Mouse (Mus musculus) hindbrain, embryonic 11.5 days (tissue): ENCODE measurements around the gene Fblim1. TPM values are rescaled to one million over a fixed set of nuclear protein-coding genes. Genes with fewer than 3 reads are reported as not detected.
"Not testable (repeated sequence)": the region's sequence is repeated elsewhere in the genome, so short reads cannot be mapped to it uniquely, and the experiment has no call there.

Experiments
- ATAC-seq: fragments of 200-750 bp; cut with Nextera tagmentation; 2 replicates; pipeline ENCODE4 v1.8.0; 2017; ENCODE audit warnings: mild to moderate bottlenecking, moderate TSS enrichment, moderate library complexity; ENCODE audit not compliant: low FRiP score
- DNase-seq: peaks from one replicate; pipeline ENCODE4 v3.0.0-alpha.2; 2015; ENCODE audit warnings: low spot score
- H3K27ac ChIP-seq: fragments of 300-500 bp; sonication (generic); 2 replicates; pipeline ENCODE4 v1.5.1; 2014; ENCODE audit warnings: mild to moderate bottlenecking, low read depth, low read length
- H3K27me3 ChIP-seq: fragments of 300-500 bp; sonication (generic); 2 replicates; pipeline ENCODE4 v1.6.1; 2014; ENCODE audit warnings: mild to moderate bottlenecking, low read length, moderate library complexity, mixed read lengths; ENCODE audit not compliant: control insufficient read depth, insufficient read depth
- H3K36me3 ChIP-seq: fragments of 300-500 bp; sonication (generic); 2 replicates; pipeline ENCODE4 v1.6.1; 2014; ENCODE audit warnings: mild to moderate bottlenecking, low read length, moderate library complexity, mixed read lengths; ENCODE audit not compliant: control insufficient read depth, insufficient read depth
- H3K4me1 ChIP-seq: fragments of 300-500 bp; sonication (generic); replicated peaks from 2 replicates; pipeline ENCODE4 v1.6.1; 2014; ENCODE audit warnings: low read length, mixed read lengths; ENCODE audit not compliant: control insufficient read depth, insufficient read depth
- H3K4me2 ChIP-seq: fragments of 300-500 bp; sonication (generic); replicated peaks from 2 replicates; pipeline ENCODE4 v1.6.1; 2014; ENCODE audit warnings: mild to moderate bottlenecking, low read depth, low read length
- H3K4me3 ChIP-seq: fragments of 300-500 bp; sonication (generic); 2 replicates; pipeline ENCODE4 v1.5.1; 2014; ENCODE audit warnings: low read depth, low read length
- H3K9ac ChIP-seq: fragments of 300-500 bp; sonication (generic); 2 replicates; pipeline ENCODE4 v1.6.1; 2014; ENCODE audit warnings: low read depth, low read length
- H3K9me3 ChIP-seq: fragments of 300-500 bp; sonication (generic); 2 replicates; pipeline ENCODE4 v1.6.1; 2016; ENCODE audit warnings: low read length; ENCODE audit not compliant: control insufficient read depth
- WGBS: fragments of 180-500 bp; shearing (Covaris S2); extraction: QIAGEN DNeasy Blood & Tissue Kit; methylation state at CpG from one replicate; pipeline ENCODE4 v1.1.7; 2014; 5-methylcytosine and 5-hydroxymethylcytosine counted together
- polyA plus RNA-seq: library from polyadenylated mRNA; unstranded; fragments of >200 nt; fragmentation: Nextera tagmentation; extraction: Ambion mirVana; gene quantifications from 2 replicates; pipeline ENCODE4 v1.2.1, GENCODE M21; 2014

The Fblim1 gene
- polyA plus RNA-seq, 1 experiment from 2014 or later: 31.1 TPM

- ATAC-seq: no peak
- 85% methylated on average over 4 of the region's 4 CpGs for WGBS
- no peak overlapping the region for H3K9ac ChIP-seq
These were observed 41.7 kb downstream of the Fblim1 start for GRCm38 (mm10) chr4:141564209-141564608.

GRCm38 (mm10) chr4:141562281-141562680, 43.6 kb downstream of the Fblim1 start:
- H3K27ac ChIP-seq: no peak overlapping the region
- DNase-seq (no peak), ATAC-seq (no peak)
- H3K9ac ChIP-seq: no peak overlapping the region
- no peaks in the 10 kb centered on the region for H3K27me3 ChIP-seq
- no peak overlapping the region for H3K4me2 ChIP-seq
- 86% methylated on average over 11 of the region's 11 CpGs for WGBS
- H3K9me3 ChIP-seq: no peaks in the 10 kb centered on the region
- peaks cover 3% of the 10 kb centered on the region; the same call in 1 of the 2 replicates for H3K4me1 ChIP-seq
- H3K4me3 ChIP-seq: no peak overlapping the region
- no peaks in the 10 kb centered on the region for H3K36me3 ChIP-seq

More at GRCm38 (mm10) chr4:141564209-141564608, 41.7 kb downstream of the Fblim1 start:
- Histone ChIP-seq H3K4me1 (no peaks in the 10 kb centered on the region), H3K4me3 (no peak overlapping the region), H3K4me2 (no peak overlapping the region), H3K9me3 (no peaks in the 10 kb centered on the region), H3K27ac (no peak overlapping the region), H3K36me3 (no peaks in the 10 kb centered on the region), H3K27me3 (no peaks in the 10 kb centered on the region)
- no peak for DNase-seq

GRCm38 (mm10) chr4:141561331-141561919, 44.5 kb downstream of the Fblim1 start:
- not testable (repeated sequence) for H3K4me1 ChIP-seq, ATAC-seq, H3K4me3 ChIP-seq, H3K27ac ChIP-seq, H3K4me2 ChIP-seq, H3K36me3 ChIP-seq, H3K9ac ChIP-seq, DNase-seq, H3K27me3 ChIP-seq, H3K9me3 ChIP-seq
- 79% methylated on average over 5 of the region's 5 CpGs for WGBS

GRCm38 (mm10) chr4:141559898-141560263, 46.0 kb downstream of the Fblim1 start:
- H3K4me1 ChIP-seq: peaks cover 3% of the 10 kb centered on the region; the same call in 1 of the 2 replicates
- 1% methylated on average over 9 of the region's 9 CpGs for WGBS
- H3K9me3 ChIP-seq: no peaks in the 10 kb centered on the region
- H3K27me3 ChIP-seq: no peaks in the 10 kb centered on the region
- DNase-seq (peak; percentile 87), ATAC-seq (peak; percentile 64)
- H3K4me3 ChIP-seq: peak overlapping the region; percentile 38
- H3K27ac ChIP-seq: peak overlapping the region; percentile 80
- H3K4me2 ChIP-seq: peak overlapping the region; percentile 88
- peak overlapping the region; percentile 50 for H3K9ac ChIP-seq
- no peaks in the 10 kb centered on the region for H3K36me3 ChIP-seq

GRCm38 (mm10) chr4:141559131-141559897, 46.6 kb downstream of the Fblim1 start:
- H3K36me3 ChIP-seq: no peaks in the 10 kb centered on the region
- H3K9me3 ChIP-seq: no peaks in the 10 kb centered on the region
- peak overlapping the region; percentile 38 for H3K4me3 ChIP-seq
- peak; percentile 72 for ATAC-seq
- peak overlapping the region; percentile 88 for H3K4me2 ChIP-seq
- H3K27ac ChIP-seq: peak overlapping the region; percentile 80
- H3K27me3 ChIP-seq: no peaks in the 10 kb centered on the region
- 1% methylated on average over 27 of the region's 30 CpGs for WGBS
- DNase-seq: peak; percentile 70
- H3K4me1 ChIP-seq: peaks cover 3% of the 10 kb centered on the region; the same call in 1 of the 2 replicates
- peak overlapping the region; percentile 50 for H3K9ac ChIP-seq

GRCm38 (mm10) chr4:141558658-141559057, 47.2 kb downstream of the Fblim1 start:
- Histone ChIP-seq H3K9ac (peak overlapping the region; percentile 25), H3K4me2 (peak overlapping the region; percentile 88), H3K4me1 (peaks cover 3% of the 10 kb centered on the region; the same call in 1 of the 2 replicates), H3K27me3 (no peaks in the 10 kb centered on the region), H3K4me3 (peak overlapping the region; percentile 38; the same call in 1 of the 2 replicates), H3K9me3 (no peaks in the 10 kb centered on the region), H3K27ac (peak overlapping the region; percentile 80), H3K36me3 (no peaks in the 10 kb centered on the region)
- 17% methylated on average over 16 of the region's 16 CpGs for WGBS
- DNase-seq: peak; percentile 31
- no peak for ATAC-seq

GRCm38 (mm10) chr4:141556163-141556562, 49.7 kb downstream of the Fblim1 start:
- ATAC-seq, H3K9ac ChIP-seq, H3K27me3 ChIP-seq, H3K9me3 ChIP-seq, H3K4me2 ChIP-seq, H3K27ac ChIP-seq, H3K36me3 ChIP-seq, H3K4me3 ChIP-seq, H3K4me1 ChIP-seq, DNase-seq: not testable (repeated sequence)
- WGBS: 96% methylated on average over 5 of the region's 6 CpGs

GRCm38 (mm10) chr4:141554255-141554865, 51.5 kb downstream of the Fblim1 start:
- H3K27me3 ChIP-seq, H3K27ac ChIP-seq, H3K9ac ChIP-seq, DNase-seq, ATAC-seq, H3K4me1 ChIP-seq, H3K4me3 ChIP-seq, H3K9me3 ChIP-seq, H3K4me2 ChIP-seq, H3K36me3 ChIP-seq: not testable (repeated sequence)
- 91% methylated on average over 8 of the region's 9 CpGs for WGBS
